Mouse (Mus musculus) c-Kit-negative CD71-positive TER-119-positive erythroid progenitor cells, embryonic 14.5 days (primary cell): ENCODE measurements around the gene Cacna1c.

Experiments used
- DNase-seq: peaks from one replicate; pipeline ENCODE4 v3.0.0-alpha.2; 2013; ENCODE audit warnings: low read depth, low spot score

The Cacna1c gene

GRCm38 (mm10) chr6:119010875-119011274 is 185.3 kb downstream of the Cacna1c start:
- DNase-seq, result no peak

DNA sequence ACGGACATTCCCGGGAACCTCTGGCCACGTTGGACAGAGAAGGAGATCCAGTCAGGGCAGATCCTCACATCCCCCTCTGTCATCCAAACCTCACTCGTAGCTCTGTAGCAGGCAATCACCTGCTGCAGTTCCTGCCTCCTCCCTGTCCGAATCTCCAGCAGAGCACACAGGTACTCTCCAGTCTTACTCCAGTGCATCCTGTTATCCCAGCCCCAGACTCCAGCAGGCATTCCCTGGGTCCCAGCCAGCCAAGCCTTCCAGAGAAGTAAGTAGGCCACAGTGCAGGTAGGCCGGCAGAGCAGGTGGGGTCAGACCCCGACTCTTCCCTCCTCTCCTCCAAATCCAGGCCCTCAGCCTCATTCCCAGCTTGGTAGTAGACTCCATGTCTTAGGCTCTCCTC is 186.7 kb downstream of the Cacna1c start:
- no peak for DNase-seq

DNA sequence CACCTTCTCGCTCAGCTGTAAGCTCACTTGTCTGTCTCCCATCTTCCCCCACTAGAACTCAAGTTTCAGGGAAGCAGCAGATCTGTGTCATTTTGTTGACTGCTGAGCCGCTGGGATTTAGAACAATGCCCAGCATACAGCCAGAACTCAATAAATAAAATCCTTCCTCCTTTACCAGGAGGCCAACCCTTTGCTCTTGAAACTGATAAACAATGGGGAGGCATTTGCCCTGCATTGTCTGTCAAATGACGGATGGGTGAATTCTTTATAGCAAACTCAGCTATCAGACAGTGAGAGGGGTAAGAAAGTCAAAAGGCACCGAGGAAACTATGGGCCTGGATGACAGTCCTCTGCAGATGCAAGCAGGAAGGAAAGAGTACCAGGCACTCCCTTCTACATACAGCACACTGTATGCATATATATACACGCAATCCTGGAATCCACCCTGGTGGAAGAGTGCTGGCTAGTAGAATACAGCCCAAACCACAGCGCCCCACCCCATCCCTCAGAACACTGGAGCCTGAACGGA is 187.5 kb downstream of the Cacna1c start:
- DNase-seq, result no peak

- no peak for DNase-seq
Measured at GRCm38 (mm10) chr6:119004596-119004995, 191.6 kb downstream of the Cacna1c start.

DNA sequence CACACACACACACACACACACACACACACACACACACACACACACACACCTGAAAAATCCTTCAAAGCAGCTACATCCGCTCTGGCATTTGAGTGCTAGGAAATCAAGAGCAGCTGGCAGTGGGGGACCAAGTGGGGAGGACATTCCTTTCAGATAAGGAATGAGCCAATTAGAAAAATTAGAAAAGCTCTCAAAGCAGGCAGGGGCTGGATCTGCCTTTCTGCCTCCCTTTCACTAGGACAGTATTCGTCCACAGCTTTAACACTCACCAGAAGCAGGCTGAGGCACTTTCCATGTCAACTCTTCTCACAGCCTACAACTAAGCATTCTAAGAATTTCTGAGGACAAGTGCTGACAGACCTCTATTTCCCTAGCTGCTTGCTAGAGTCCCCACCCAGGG is 194.8 kb downstream of the Cacna1c start:
- DNase-seq, result no peak

DNA sequence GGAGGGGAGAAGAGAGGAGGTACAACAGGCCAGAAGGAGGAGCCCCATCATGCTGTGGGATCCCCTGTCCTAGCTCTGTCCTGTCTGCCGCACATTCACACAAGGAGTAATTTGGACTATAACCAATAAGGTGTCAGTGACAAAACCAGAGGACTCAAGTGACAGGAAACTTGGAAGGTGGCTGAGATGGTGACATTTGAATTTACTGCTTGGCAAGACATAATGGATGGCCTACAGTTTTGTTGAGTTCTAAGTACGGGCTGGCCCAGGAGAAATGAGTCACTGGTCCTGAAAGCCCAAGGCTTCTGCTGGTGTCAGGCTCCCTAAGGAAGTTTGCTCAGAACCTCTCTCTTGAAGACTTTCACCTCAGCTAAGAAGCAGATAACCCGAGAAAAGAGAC is 196.0 kb downstream of the Cacna1c start:
- no peak for DNase-seq

GRCm38 (mm10) chr6:118999329-118999875 is 196.8 kb downstream of the Cacna1c start:
- no peak for DNase-seq

GRCm38 (mm10) chr6:118997397-118997796 is 198.8 kb downstream of the Cacna1c start:
- DNase-seq, result no peak

- DNase-seq, result no peak
Measured at GRCm38 (mm10) chr6:118994272-118995061, 201.8 kb downstream of the Cacna1c start.

DNA sequence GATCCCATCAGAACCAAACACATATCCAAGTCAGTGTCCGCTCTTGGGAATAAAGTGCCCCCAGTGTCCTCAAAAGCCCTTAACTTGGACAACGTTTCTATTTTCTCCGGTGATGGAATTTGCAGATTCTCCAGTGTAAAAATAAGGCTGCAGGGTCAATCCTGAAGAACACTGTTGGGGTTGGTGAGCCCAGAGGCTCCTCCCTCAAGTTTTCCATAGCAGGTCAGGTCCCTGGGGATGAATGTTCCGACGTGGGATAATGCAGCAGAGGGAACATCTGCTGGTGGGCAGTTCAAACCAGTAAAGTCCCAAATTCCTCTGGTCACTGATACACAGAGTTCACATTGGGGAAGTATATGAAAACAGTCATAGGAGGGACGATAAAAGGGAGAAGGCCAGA is 203.8 kb downstream of the Cacna1c start:
- no peak for DNase-seq

DNA sequence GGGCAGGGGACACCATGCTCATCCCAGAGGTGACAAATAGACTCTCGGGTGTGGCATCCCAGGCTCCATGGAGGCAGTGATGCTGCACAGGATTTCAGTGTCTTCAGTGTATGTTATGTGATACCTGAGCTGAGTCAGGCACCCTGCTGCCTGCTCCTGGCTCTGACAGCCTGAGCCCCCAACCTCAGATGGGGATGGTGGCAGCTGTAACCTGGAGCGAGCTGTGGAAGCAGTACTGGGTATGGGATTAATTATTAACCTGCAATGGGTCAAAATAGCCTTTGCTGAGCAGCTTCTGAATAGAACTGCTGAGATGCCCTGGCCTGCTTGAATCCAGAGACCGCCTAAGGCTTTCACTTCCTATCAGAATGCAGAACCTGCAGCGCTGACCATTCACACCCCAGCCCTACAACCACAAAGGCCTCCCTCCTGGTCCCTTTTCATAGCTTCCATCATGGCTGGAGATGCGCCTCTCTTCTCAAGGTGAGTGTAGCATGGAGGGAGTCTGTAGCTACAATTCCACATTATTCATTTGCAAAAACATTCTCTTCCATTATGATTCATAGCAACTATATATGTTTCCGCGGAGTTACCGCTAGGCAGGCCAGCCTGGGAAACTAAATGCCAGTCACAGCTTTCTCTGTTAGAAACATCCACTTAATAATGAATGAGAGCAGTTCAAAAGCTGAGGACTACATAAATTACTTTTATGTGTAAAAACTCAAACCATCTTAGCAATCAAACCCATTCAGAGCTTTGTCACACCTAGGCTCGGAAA is 206.0 kb downstream of the Cacna1c start:
- no peak for DNase-seq

DNA sequence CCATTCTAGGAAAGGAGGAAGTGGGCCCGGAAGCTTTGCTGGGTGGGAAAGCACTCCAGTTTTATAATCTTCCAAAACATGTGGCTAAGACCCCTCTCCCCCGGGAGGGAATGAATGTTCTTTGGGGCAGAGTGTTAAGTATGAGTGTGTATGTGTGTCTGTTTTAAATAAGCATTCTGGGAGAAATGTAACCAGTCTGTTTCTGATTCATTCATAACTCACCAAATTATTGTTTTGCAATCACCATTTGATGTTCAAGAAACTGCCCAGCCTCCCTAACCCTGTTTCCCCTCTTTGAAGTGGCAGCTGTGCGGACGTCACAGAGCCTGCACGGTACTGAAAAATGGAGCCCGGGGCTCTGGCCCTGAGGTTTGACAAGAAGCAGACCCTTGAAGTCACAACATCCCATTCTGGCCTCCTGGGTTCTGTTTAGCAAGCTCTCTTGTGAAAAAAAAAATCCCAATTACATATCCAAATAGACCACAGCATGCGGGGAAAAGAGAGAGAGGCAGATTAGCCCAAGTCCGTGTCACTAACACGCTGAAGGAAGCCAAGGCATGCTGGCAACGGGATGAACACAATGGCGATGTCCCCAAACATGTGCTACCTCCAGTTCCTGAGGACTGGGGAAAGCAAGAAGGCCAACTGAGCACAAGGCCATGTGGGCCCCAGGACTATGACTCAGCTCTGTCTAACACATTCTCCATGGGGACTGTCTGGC is 211.9 kb downstream of the Cacna1c start:
- DNase-seq, result no peak

- DNase-seq, result no peak
Measured at GRCm38 (mm10) chr6:118983471-118984040, 212.7 kb downstream of the Cacna1c start.

DNA sequence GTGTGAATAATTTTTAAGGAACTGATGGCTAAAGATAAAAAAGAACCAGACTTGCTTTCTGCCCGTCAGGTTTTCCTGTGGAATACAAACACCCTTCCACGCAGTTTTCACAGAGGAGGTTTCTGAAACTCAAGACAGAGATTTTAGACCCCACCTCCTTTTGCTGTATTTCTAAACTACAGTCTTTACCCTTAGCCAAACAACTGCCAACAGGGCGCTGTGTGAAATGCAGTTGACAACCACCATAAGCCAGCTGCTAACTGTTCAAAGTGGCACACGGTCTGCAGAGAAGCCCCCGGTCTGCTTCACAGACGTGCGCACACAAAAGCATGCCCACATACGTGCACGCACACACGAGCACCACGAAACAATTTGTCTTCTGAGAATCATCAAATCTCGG is 216.0 kb downstream of the Cacna1c start:
- no peak for DNase-seq

DNA sequence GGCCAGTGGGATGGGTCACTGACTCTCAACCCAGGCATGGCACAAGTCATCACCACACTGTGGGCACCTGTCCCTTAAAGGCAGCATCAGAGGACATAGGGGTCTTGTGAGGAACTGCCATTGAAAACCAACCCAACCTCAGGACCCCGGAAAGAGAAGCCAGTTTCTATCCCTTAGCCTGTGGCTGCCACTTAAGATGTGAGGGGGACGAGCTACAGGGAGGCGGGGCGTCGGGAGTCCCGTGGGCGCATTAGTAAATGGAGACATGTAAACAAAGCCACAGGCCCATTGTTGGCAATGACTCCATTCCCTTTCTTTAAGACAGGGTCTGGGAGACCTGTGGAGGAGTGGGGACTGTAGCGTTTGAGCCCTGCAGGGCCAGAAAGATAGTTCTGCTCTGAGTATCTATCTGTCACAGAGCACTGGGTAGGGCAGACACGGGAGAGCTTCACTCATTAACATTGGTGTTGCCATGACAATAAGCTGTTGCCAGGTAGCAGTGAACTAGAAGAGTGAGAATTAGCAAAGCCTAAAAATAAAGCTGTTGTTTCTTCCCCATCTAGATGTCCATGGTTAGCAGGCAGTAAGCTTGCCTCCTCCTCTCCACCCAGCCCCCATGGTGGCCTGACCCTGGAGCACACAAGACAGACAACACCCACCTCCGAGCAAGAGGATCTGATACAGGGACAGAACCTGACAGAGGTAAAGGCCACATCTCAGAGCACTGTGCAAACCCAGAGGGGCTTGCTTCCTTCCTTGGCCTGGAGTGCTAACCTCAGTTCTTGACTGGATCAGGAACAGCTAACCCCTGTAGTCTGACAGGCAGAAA is 218.6 kb downstream of the Cacna1c start:
- DNase-seq, result no peak

GRCm38 (mm10) chr6:118976617-118977016 is 219.6 kb downstream of the Cacna1c start:
- DNase-seq, result no peak

DNA sequence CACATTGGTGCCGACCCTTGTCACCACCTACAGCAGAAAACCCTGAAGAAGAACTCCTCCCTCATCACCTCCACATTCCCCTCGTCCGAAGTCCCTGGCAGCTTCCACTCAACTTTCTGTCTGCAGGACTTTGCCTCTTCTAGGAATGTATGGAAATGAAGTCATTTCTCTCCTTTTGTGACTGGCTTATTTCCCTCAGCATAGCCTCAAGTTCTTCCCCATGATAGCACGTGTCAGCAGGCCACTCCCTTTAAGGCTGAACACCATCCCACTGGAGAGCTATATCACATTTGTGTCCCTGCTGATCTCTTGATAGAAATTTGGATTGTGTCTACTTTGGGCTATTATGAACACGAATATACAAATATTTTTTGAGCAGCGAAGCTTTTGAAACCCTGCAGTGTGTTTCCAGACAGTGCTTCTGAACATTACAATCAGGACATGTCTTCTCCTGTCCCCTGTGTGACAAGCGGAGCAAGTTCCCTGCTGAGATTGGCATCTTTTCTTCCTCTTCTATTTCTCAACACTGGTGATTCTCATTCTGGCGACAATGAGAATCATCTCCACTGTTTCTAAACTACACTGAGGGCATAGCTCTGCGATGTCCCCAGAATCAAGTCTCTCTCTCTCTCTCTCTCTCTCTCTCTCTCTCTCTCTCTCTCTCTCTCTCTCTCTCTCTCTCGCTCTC is 224.2 kb downstream of the Cacna1c start:
- DNase-seq, result no peak

DNA sequence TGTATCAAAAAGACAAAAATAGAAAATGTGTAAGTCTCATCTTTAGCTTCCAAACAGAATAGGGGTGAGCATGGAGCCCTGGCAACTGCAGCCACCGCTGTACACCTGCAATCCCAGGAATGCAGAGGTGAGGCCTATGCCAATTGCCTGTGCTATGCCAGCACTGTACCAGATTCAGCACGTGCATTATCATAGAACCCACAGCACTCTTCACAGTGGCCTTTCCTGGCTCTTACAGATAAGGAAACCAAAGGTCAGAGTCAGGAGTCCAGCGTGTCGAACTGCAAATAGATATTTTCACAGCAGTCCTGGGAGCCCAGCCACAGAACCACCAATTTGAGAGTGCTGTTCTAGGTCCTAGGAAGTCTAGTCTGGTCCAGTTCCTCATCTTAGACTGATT is 227.4 kb downstream of the Cacna1c start:
- no peak for DNase-seq

DNA sequence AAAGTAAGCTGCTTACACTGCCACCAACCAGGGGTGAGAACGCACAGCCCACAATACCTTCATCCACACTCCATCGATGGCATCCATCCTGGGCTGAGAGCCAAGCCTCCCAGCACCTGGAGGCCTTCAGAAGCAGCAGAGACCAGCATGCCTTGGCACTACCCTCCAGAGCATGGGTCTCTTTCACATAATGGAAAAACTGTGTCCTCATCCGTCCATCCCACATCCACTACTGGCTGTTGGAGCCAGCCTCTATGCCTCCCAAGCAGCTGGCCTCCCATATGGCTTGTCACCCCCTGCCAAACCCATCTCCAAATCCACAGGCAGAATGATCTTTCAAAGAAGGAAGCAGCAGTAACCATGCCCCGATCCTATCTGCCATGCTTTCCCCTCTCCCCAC is 229.3 kb downstream of the Cacna1c start:
- no peak for DNase-seq

DNA sequence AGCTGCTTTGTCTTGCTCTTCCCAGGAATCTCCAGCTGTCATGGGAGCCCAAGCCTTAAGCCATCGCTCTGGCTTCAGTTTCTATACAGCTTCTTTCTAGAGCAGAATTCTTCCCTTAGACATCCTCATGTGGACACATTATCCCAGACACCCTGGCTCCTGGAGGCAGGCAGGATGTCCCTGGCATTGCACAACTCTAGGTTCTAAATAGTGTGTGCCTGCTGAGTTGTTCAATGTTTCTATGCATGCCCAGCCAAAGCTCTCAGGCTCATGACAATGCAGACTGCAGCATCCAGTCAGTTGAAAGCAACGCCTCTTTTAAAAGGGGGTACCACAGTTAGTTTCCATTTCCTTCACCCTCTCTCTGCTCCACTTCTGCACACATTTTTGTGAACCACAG is 230.6 kb downstream of the Cacna1c start:
- no peak for DNase-seq
